Mouse (Mus musculus) testis, postnatal 10 days (tissue): ENCODE results near the gene Svs6.
"Not testable (repeated sequence)": the region's sequence is repeated elsewhere in the genome, so short reads cannot be mapped to it uniquely, and the experiment has no call there.

Source experiments
- DNase-seq: peaks from one replicate; pipeline ENCODE4 v3.0.0; 2021; ENCODE audit warnings: low spot score

The Svs6 gene

DNA sequence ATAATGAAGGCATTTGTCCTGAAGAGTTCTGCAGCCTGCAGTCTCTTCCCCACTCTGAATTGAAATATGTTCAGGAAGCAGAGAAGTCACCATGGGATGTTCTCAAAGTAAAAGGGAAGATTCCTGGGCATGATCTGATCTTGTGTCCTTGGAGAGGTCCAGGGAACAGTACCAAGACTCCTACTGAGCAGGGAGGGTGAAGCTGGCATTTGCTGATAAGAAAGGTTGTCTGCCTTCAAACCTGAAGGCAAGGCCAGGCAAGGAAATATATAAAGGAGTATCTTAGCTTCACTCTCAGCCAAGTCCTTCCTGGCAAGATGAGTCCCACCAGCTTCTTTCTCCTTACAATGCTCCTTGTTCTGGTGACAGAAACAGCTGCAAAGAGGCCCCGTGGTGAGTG is at the start of gene Svs6:
Gene Svs6, plus strand, starts transcription at position 301 of the 400 bp plus-strand sequence.
- not testable (repeated sequence) for DNase-seq

DNA sequence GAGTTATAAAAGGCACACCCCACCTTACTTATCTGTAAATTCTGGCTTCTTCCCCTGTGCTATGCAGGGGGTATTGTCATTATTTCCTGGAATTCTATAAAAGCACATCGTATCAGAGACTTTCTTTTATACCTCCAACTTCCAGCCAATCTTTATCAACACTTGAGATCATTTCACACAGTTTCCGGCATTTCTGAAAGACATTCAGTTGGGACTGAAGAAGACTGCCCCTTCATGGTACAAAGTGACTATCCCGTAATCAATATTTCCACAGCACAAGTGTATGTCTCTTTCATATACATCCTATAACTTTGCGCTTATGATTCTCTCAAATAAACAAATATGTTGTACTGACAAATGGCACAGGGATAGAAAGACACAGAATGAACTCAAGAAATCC is 38.2 kb upstream of the Svs6 start, which contains the start of gene Svs4:
Gene Svs4, minus strand, starts transcription at position 101 of the 400 bp plus-strand sequence.
- no peak for DNase-seq

DNA sequence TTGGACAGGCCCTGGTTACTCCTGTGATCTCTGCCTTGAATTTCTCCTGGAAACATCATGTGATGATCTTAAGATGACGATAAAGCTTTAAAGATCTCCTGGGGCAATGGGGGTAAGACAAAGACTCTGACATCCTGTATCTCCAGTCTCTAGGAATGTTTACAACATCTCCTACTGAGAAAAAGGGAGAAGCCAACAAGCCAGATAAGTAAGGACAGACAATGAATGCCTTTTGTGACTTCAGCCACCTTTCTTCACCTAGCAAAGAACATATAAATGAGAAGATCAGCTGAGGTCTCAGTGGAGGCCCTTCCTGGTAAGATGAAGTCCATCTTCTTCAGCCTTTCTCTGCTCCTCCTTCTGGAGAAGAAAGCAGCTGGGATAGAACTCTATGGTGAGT is 27.6 kb upstream of the Svs6 start, which contains the start of gene Svs3a:
Gene Svs3a, plus strand, starts transcription at position 301 of the 400 bp plus-strand sequence.
- not testable (repeated sequence) for DNase-seq

GRCm38 (mm10) chr2:164312599-164312998 is 4.0 kb upstream of the Svs6 start:
- no peak for DNase-seq

DNA sequence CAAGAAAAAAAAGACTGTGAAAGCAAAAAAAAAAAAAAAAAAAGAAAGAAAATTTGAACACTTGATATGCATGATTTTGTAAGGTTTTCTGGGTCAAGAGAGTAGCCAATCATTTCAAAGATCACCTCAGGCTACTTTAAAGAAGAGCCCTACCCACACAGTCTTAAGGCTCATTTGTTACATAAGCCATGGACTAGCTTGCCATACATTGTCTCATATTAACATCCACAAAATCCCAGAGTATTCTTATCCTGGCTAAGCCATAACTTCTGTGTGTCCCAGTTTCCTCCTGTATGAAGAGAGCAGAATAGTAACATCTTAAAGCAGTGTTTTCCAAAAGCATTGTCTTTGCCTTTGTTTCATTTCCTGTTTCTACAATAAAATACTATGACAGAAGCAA is 1.1 kb upstream of the Svs6 start:
- not testable (repeated sequence) for DNase-seq

GRCm38 (mm10) chr2:164320983-164321382 is 4.4 kb downstream of the Svs6 start:
- DNase-seq: no peak

DNA sequence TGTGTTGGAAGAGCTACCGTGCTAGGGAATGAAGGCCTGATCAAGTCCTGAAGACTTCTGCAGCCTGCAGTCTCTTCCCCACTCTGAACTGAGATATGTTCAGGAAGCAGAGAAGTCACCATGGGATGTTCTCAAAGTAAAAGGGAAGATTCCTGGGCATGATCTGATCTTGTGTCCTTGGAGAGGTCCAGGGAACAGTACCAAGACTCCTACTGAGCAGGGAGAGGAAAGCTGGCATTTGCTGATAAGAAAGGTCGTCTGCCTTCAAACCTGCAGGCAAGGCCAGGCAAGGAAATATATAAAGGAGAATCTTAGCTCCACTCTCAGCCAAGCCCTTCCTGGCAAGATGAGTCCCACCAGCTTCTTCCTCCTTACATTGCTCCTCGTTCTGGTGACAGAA is 15.9 kb downstream of the Svs6 start, which contains the start of gene Svs5:
Gene Svs5, plus strand, starts transcription at position 301 of the 400 bp plus-strand sequence.
- DNase-seq: not testable (repeated sequence)

DNA sequence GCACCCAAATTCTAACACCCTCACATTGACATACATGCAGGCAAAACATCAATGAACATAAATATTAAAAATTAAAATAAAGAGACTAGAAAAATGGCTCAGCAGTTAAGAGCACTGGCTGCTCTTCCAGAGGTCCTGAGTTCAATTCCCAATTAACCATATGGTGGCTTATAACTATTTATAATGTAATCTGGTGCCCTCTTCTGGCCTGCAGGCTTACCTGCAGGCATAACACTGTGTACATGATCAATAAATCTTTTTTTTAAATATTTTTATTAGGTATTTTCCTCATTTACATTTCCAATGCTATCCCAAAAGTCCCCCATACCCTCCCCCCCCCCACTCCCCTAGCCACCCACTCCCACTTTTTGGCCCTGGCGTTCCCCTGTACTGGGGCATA is 27.2 kb downstream of the Svs6 start:
- not testable (repeated sequence) for DNase-seq

- not testable (repeated sequence) for DNase-seq
Measured at GRCm38 (mm10) chr2:164347697-164348096, 31.1 kb downstream of the Svs6 start.

DNA sequence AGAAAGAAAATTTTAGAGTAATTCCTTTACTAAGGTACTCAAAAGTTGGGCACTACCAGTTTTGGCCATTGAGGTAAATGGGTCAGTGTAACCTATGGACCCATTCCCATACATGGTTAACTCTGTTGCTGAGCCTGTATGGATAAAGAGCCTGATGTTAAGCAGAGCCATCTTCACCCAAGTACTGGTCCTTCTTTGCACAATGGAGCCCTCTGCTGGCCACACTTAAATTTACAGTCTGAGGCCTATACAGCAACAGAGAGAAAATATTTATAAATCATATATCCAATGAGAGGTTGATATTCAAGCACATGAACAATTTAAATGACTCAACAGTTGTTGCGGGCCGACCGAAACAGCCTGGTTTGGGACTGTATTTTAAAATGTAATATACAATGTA is 32.4 kb downstream of the Svs6 start:
- peak; percentile 61 for DNase-seq

DNA sequence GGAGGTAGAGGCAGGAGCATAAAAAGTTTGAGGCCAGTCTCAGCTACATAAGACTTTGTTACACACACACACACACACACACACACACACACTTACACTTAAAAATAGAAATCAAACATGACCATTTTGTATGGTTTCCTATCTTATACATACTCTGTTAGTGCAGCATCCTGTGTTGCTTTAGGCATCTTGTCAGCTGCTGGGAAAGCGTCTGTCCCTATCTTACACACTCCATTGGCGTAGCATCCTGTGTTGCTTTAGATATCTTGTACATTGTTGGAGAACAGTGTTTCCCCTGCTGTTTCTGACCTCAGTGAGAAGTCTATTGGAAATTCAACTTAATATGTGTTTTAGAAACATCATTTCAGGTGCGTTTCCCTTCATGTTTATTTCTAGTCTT is 36.1 kb downstream of the Svs6 start:
- no peak for DNase-seq

- DNase-seq: no peak
Measured at GRCm38 (mm10) chr2:164353356-164353755, 36.8 kb downstream of the Svs6 start.

DNA sequence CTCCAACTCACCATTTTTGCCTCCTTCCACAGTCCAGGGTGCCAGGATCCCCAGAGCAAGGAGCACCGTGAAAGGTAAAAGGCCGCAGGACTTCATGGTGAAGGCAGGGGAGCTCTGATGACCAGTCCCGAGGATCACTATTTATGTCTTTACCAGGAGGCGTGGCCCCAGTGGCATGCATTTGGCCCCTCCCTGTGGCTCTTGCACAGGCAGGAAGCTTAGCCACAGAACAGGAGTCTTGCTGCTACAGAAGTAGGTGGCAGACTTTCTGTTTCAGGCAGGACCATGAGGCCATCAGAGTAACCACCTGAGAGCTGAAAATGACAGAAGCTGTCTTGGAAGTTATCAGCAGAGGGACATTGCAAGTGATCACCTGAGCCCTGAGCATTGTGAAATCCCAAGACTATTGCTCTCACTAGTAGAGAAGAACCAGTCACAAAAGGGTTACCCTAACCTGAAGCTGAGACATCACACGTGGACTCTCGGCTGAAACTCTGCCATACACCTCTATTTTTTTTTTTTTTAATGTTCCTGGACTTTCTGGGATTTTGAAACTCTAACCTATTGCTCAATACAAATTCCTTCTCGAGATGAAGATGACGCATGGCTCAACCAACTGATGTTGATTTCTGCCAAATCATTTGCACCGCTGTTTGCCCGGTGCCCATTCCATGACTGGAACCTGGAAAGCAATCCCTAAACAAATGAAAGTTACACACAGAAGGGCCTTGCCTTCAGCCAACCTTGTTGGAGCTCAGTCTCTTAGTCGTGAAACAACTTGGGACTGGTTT is 39.8 kb downstream of the Svs6 start:
- no peak for DNase-seq

- no peak for DNase-seq
Measured at GRCm38 (mm10) chr2:164358373-164358772, 41.8 kb downstream of the Svs6 start.

- DNase-seq: no peak
Measured at GRCm38 (mm10) chr2:164359031-164359430, 42.5 kb downstream of the Svs6 start.

DNA sequence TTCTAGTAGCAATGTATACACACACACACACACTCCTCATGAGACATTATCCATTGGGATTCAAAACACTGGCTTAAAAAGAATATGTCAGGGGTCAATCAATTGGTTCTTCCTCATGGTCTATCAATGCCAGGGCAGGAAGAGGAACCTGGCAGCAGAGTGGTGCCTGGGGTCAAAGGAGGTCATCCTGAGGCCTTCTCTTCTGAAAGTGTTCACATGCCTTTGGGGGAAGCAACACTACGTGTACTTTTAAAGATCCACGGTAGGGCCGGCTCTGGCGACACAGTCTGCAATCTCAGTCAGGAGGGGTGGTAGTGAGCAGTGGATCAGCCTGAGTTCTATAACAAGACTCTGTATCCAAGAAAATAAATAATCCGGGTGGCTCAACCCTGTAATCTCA is 43.1 kb downstream of the Svs6 start:
- DNase-seq: no peak

GRCm38 (mm10) chr2:164360974-164361657 is 44.6 kb downstream of the Svs6 start:
- no peak for DNase-seq

DNA sequence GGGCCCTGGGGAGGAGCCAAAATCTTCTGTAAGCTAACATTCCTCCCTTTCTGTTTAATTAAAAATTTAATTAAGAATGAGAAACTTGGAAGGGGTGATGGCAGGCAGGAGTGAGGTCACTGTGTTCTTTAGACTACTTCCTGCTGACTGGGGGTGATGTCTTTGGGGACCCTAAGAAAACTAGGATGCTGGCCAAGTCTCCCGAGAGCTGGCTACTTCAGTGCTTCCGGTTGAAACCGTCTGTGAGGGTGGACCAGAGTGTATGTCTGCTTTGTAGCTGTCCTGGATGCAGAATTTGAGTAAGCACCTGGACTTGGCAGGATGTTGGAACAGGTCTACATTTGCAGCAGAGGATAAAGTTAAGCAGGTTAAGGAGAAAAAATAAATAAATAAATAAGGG is 50.4 kb downstream of the Svs6 start:
- DNase-seq: no peak
